Mouse (Mus musculus) spleen, adult 2 months (tissue): ENCODE measurements at regions not wholly inside any gene's neighbourhood (a gene's known extent, or its start where the extent isn't known, plus 50 kb on each side); places are given as distances from the start of the nearest gene placed in this dataset.

Experiments used
- DNase-seq, 2 experiments: peaks; one replicate each; pipeline versions ENCODE4 v3.0.0 to v3.0.0-alpha.2; 2012 to 2021; ENCODE audit warnings: low spot score in 2 of 2, low read depth in 1 of 2
- H3K27ac ChIP-seq: fragments of 200-500 bp; 2 replicates; pipeline ENCODE4 v1.5.1; 2012; ENCODE audit warnings: low read length, inconsistent platforms; ENCODE audit not compliant: insufficient read depth
- H3K27me3 ChIP-seq: fragments of 200-500 bp; 2 replicates; pipeline ENCODE4 v1.6.1; 2012; ENCODE audit warnings: mild to moderate bottlenecking, moderate library complexity, low read length, inconsistent platforms; ENCODE audit not compliant: control insufficient read depth, insufficient read depth
- H3K36me3 ChIP-seq: fragments of 200-500 bp; 2 replicates; pipeline ENCODE4 v1.6.1; 2012; ENCODE audit warnings: mild to moderate bottlenecking, low read length, inconsistent platforms; ENCODE audit not compliant: control insufficient read depth, insufficient read depth
- H3K4me1 ChIP-seq: fragments of 200-500 bp; 2 replicates; pipeline ENCODE4 v1.6.1; 2011; ENCODE audit warnings: inconsistent platforms; ENCODE audit not compliant: control insufficient read depth, insufficient read depth, insufficient read length
- H3K4me3 ChIP-seq: fragments of 200-500 bp; 2 replicates; pipeline ENCODE4 v1.5.1; 2011; ENCODE audit warnings: mild to moderate bottlenecking, inconsistent platforms; ENCODE audit not compliant: insufficient read depth, insufficient read length; ENCODE audit errors: extremely low read depth
- CTCF ChIP-seq: fragments of 200-500 bp; IDR thresholded peaks from 2 replicates; pipeline ENCODE4 v1.5.1; 2011; ENCODE audit warnings: mild to moderate bottlenecking, inconsistent platforms; ENCODE audit not compliant: insufficient read depth, insufficient read length, insufficient replicate concordance; ENCODE audit errors: extremely low read depth
- POLR2A ChIP-seq: fragments of 200-500 bp; IDR thresholded peaks from 2 replicates; pipeline ENCODE4 v1.6.1; 2011; ENCODE audit warnings: low read depth, low read length, inconsistent platforms
- WGBS: fragments of 180-500 bp; shearing (Covaris S2); methylation state at CpG from one replicate; pipeline ENCODE4 v1.1.7; 2018; 5-methylcytosine and 5-hydroxymethylcytosine counted together

GRCm38 (mm10) chr12:106529175-106529574 is 519.1 kb downstream of the Vrk1 start:
- DNase-seq = no peak
- WGBS = 22% methylated on average over 11 of the region's 11 CpGs
- no peaks in the 10 kb centered on the region for H3K27me3 ChIP-seq
- TF ChIP-seq CTCF (no peak), POLR2A (no peak)
- no peaks in the 10 kb centered on the region for H3K36me3 ChIP-seq
- no peak overlapping the region for H3K4me3 ChIP-seq
- H3K27ac ChIP-seq = no peak overlapping the region
- H3K4me1 ChIP-seq = no peaks in the 10 kb centered on the region

GRCm38 (mm10) chr12:106535086-106535485 is 525.1 kb downstream of the Vrk1 start:
- no peaks in the 10 kb centered on the region for H3K36me3 ChIP-seq
- no peak overlapping the region for H3K27ac ChIP-seq
- no peak overlapping the region for H3K4me3 ChIP-seq
- no peaks in the 10 kb centered on the region for H3K27me3 ChIP-seq
- TF ChIP-seq CTCF = no peak
- no peak for TF ChIP-seq POLR2A
- H3K4me1 ChIP-seq = no peaks in the 10 kb centered on the region
- no peak for DNase-seq
- WGBS = 56% methylated on average over 2 of the region's 2 CpGs

GRCm38 (mm10) chr12:106535628-106536288 is 525.7 kb downstream of the Vrk1 start:
- no peaks in the 10 kb centered on the region for H3K36me3 ChIP-seq
- H3K4me1 ChIP-seq = no peaks in the 10 kb centered on the region
- WGBS = 34% methylated on average over 8 of the region's 8 CpGs
- no peak for DNase-seq
- no peak for TF ChIP-seq CTCF
- TF ChIP-seq POLR2A = no peak
- H3K27me3 ChIP-seq = no peaks in the 10 kb centered on the region
- no peak overlapping the region for H3K4me3 ChIP-seq
- no peak overlapping the region for H3K27ac ChIP-seq

GRCm38 (mm10) chr12:106536289-106536636 is 526.2 kb downstream of the Vrk1 start:
- TF ChIP-seq CTCF = no peak
- TF ChIP-seq POLR2A = no peak
- Histone ChIP-seq H3K4me3 (no peak overlapping the region), H3K27me3 (no peaks in the 10 kb centered on the region), H3K27ac (no peak overlapping the region), H3K36me3 (no peaks in the 10 kb centered on the region), H3K4me1 (no peaks in the 10 kb centered on the region)
- no peak for DNase-seq
- WGBS = 17% methylated on average over 7 of the region's 7 CpGs

- Histone ChIP-seq H3K4me1 (no peaks in the 10 kb centered on the region), H3K27ac (no peak overlapping the region), H3K36me3 (no peaks in the 10 kb centered on the region), H3K4me3 (no peak overlapping the region), H3K27me3 (no peaks in the 10 kb centered on the region)
- whole genome bisulfite sequencing = 66% methylated on average over 6 of the region's 6 CpGs
- DNase-seq = no peak
- TF ChIP-seq CTCF (no peak), POLR2A (no peak)
Observed at GRCm38 (mm10) chr12:106540003-106540402, 530.0 kb downstream of the Vrk1 start.

GRCm38 (mm10) chr12:106559566-106559965 is 549.5 kb downstream of the Vrk1 start:
- no peaks in the 10 kb centered on the region for H3K4me1 ChIP-seq
- no peaks in the 10 kb centered on the region for H3K36me3 ChIP-seq
- H3K27me3 ChIP-seq = no peaks in the 10 kb centered on the region
- 86% methylated on average over 9 of the region's 9 CpGs for WGBS
- H3K27ac ChIP-seq = no peak overlapping the region
- H3K4me3 ChIP-seq = no peak overlapping the region
- no peak for TF ChIP-seq CTCF
- no peak for TF ChIP-seq POLR2A
- DNase-seq = no peak

- 25% methylated on average over 6 of the region's 6 CpGs for WGBS
- no peak for TF ChIP-seq CTCF
- no peak for TF ChIP-seq POLR2A
- H3K4me3 ChIP-seq = no peak overlapping the region
- H3K27me3 ChIP-seq = no peaks in the 10 kb centered on the region
- H3K36me3 ChIP-seq = no peaks in the 10 kb centered on the region
- DNase-seq = no peak
- no peaks in the 10 kb centered on the region for H3K4me1 ChIP-seq
- H3K27ac ChIP-seq = no peak overlapping the region
Observed at GRCm38 (mm10) chr12:106565263-106565681, 555.2 kb downstream of the Vrk1 start.
